Mouse (Mus musculus) cerebellum, adult 2 months (tissue): ENCODE measurements around the gene Ezr. TPM values are rescaled to one million over a fixed set of nuclear protein-coding genes. Genes with fewer than 3 reads are reported as not detected.
A peak's percentile ranks its signal among the peaks of the same experiment; 100 is the strongest.

Source experiments
- DNase-seq, 2 experiments: peaks; one replicate each; pipeline ENCODE4 v3.0.0; 2021
- H3K27ac ChIP-seq: fragments of 200-500 bp; 2 replicates; pipeline ENCODE4 v1.5.1; 2012; ENCODE audit warnings: low read length, control low read depth, inconsistent platforms; ENCODE audit not compliant: insufficient read depth
- H3K27me3 ChIP-seq: fragments of 200-500 bp; 2 replicates; pipeline ENCODE4 v1.6.1; 2012; ENCODE audit warnings: inconsistent platforms, mild to moderate bottlenecking, low read length, moderate library complexity; ENCODE audit not compliant: control insufficient read depth, insufficient read depth
- H3K4me1 ChIP-seq: fragments of 200-500 bp; 2 replicates; pipeline ENCODE4 v1.6.1; 2011; ENCODE audit warnings: low read length; ENCODE audit not compliant: control insufficient read depth, insufficient read depth
- H3K4me3 ChIP-seq: fragments of 200-500 bp; replicated peaks from 2 replicates; pipeline ENCODE3; 2011; ENCODE audit warnings: mild to moderate bottlenecking, low read depth, low read length, control low read depth; ENCODE audit not compliant: insufficient read depth
- CTCF ChIP-seq: fragments of 200-500 bp; IDR thresholded peaks from 2 replicates; pipeline ENCODE4 v1.5.1; 2011; ENCODE audit warnings: low read depth, mild to moderate bottlenecking, control low read depth, low read length, moderate library complexity, borderline replicate concordance; ENCODE audit not compliant: insufficient read depth
- POLR2A ChIP-seq: fragments of 200-500 bp; IDR thresholded peaks from 2 replicates; pipeline ENCODE4 v1.6.1; 2011; ENCODE audit warnings: low read length, control low read depth, borderline replicate concordance; ENCODE audit not compliant: insufficient read depth
- WGBS: fragments of 180-500 bp; shearing (Covaris S2); methylation state at CpG from one replicate; pipeline ENCODE4 v1.1.7; 2018; 5-methylcytosine and 5-hydroxymethylcytosine counted together
- polyA plus RNA-seq: library from polyadenylated mRNA; depleted of rRNA; stranded (reverse); fragments of >200 nt; gene quantifications from 2 replicates; pipeline ENCODE4 v1.2.3, GENCODE M21; 2012

Gene Ezr
- polyA plus RNA-seq, 1 experiment, result 12.1 TPM

DNA sequence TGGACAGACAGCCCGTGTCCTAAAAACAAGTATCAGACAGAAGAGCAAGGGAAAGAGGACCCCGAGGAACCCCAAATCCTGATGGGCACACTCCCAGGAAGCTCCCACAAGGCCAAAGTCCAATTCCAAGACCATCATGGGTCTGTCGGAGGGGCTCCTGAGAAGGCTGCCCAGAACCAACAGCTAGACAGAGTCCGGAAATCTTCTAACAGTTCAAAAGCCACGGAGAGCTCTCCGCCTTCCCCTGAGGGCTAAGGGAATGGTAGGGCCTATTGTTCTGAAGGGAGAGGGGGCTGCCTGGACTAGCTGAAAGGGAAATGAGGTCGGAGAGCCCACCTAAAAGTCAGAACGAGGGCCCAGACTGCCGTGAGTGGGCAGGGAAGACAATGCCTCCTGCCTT lies 38.2 kb downstream of the Ezr start:
- H3K4me1 ChIP-seq, result peaks cover 4% of the 10 kb centered on the region; the same call in 1 of the 2 replicates
- H3K27me3 ChIP-seq, result no peaks in the 10 kb centered on the region
- H3K4me3 ChIP-seq, result no peak overlapping the region
- 77% methylated on average over 9 of the region's 9 CpGs for WGBS
- TF ChIP-seq CTCF (no peak), POLR2A (no peak)
- DNase-seq, result no peak
- no peak overlapping the region for H3K27ac ChIP-seq

DNA sequence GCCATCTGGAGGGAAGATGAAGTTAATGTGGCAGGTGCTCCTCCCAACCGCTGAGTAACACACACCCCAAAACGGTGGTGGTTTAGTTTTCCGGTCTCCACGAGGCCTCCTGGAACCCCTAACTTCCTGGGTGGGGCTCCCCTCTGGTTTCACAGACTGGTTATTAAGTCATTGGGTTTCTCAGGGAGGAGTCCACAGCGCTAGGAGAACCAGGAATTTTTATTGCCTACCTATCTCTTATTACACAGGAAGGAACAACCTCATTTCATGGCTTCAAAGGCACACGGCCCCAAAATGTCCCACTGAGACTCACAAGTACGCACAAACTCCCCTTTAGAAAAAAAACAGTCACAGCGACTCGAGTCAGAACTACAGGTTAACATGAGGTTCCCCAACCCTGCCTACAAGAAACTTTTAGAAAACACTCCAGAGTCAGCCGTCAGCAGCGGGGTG lies 38.8 kb downstream of the Ezr start:
- Histone ChIP-seq H3K27ac (no peak overlapping the region), H3K27me3 (no peaks in the 10 kb centered on the region), H3K4me1 (peaks cover 4% of the 10 kb centered on the region; the same call in 1 of the 2 replicates), H3K4me3 (no peak overlapping the region)
- 80% methylated on average over 11 of the region's 11 CpGs for WGBS
- DNase-seq, result no peak
- TF ChIP-seq POLR2A (no peak), CTCF (no peak)

DNA sequence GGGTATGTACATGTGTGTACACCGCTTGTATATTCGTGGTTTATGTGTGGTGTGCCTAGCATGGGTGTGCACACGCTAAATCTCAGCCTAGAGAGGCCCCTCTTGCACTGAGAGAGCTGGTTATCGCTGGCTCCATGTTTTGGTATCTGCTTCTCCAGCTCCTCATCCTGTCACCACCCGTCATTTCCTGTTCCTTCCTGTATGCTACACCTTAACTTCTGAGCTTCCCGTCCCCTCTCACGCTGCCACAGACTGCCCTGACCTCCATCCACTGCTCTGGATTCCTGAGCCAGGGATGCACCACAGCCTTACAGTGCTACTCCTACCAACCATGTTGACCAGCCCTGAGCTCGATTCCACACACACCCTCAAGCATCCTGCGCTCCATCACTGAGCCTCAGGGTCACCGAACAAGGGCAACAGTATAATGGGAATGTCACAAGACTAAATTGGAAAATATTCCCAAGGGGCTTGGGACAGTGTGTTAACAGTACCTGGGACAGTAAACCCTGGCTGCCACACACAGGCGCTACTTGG lies 39.5 kb downstream of the Ezr start:
- Histone ChIP-seq H3K4me3 (no peak overlapping the region), H3K4me1 (peaks cover 4% of the 10 kb centered on the region; the same call in 1 of the 2 replicates), H3K27ac (no peak overlapping the region), H3K27me3 (no peaks in the 10 kb centered on the region)
- 90% methylated on average over 11 of the region's 11 CpGs for WGBS
- no peak for TF ChIP-seq CTCF
- no peak for TF ChIP-seq POLR2A
- no peak for DNase-seq

DNA sequence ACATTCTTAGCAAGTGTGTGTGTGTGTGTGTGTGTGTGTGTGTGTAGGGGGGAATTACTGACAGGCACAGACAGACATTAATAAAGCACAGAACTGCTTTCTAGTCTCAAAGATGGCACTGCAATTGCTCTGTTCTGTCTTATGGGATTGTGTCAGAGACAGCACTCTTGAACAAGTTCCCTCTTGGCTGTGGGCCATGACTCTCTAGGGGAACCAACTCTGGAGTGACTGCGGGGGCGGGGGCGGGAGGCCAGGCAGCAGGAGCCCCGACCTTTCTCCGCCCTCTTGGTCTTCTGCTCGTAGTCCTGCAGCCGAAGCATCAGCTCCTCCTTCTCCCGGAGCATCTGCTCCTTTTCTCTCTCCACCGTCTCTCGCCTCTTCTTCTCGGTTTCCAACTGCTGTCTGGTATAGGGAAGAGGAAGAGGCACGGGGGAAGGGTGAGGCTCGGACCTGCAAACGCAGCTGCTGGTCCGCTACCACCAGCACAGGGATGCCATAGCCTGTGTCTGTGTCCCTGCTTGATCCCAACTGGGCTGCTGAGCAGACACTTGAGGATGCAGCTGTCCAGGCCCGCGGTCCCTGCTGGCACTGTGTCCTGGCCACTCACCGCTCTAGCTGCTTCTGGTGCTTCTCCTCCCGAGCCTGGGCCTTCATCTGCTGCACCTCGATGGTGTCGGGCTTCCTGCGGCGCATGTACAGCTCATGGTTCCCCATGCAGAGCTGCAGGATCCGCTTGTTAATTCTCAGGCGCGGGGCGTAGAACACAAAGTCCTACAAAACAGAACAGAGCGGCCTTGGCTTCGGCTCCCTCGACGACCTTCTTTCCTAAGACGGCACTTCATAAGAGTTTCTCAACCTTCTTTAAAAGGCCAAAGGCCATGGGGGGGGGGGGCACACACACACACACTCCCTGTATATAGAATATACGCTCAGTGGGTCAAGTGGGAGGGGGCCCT lies 40.2 kb downstream of the Ezr start:
- H3K4me3 ChIP-seq, result no peak overlapping the region
- TF ChIP-seq POLR2A, result no peak
- no peak for TF ChIP-seq CTCF

DNA sequence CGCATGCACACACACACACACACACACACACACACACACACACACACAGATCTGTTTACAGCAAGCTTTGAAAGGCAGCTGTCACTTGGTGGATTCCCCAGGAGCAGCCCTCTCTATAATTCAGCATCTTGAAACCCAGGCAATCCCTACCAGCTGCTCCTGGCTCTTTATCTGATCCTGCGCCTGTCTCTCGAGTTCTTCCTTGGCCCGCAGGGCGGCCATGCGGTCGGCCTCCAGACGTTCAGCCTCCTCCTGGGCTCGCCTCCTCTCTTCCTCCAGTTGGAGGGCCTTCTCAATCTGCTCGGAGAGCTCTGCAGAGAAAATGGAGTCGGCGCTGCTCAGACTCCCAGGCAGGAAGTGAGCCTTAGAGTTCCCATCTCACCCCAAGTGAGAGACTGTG lies 41.3 kb downstream of the Ezr start:
- Histone ChIP-seq H3K4me1 (peaks cover 4% of the 10 kb centered on the region; the same call in 1 of the 2 replicates), H3K27ac (no peak overlapping the region), H3K27me3 (no peaks in the 10 kb centered on the region), H3K4me3 (no peak overlapping the region)
- peak in 1 of 2 experiments; percentile 2 for DNase-seq
- WGBS, result 82% methylated on average over 12 of the region's 12 CpGs
- TF ChIP-seq POLR2A (no peak), CTCF (no peak)

More for the DNA sequence above, 40.2 kb downstream of the Ezr start:
- 42% methylated on average over 33 of the region's 33 CpGs for WGBS
- DNase-seq, result no peak
- Histone ChIP-seq H3K27me3 (no peaks in the 10 kb centered on the region), H3K27ac (no peak overlapping the region), H3K4me1 (peaks cover 4% of the 10 kb centered on the region; the same call in 1 of the 2 replicates)

GRCm38 (mm10) chr17:6740331-6741170 lies 42.0 kb downstream of the Ezr start:
- TF ChIP-seq CTCF, result no peak
- TF ChIP-seq POLR2A, result no peak
- no peak overlapping the region for H3K4me3 ChIP-seq
- 77% methylated on average over 19 of the region's 19 CpGs for WGBS
- H3K27me3 ChIP-seq, result no peaks in the 10 kb centered on the region
- no peak overlapping the region for H3K27ac ChIP-seq
- peaks cover 4% of the 10 kb centered on the region; the same call in 1 of the 2 replicates for H3K4me1 ChIP-seq
- DNase-seq, result peak in 1 of 2 experiments; percentile 3

- DNase-seq, result peak in 1 of 2 experiments; percentile 4
- H3K4me1 ChIP-seq, result peaks cover 4% of the 10 kb centered on the region; the same call in 1 of the 2 replicates
- TF ChIP-seq CTCF, result no peak
- no peak for TF ChIP-seq POLR2A
- WGBS, result 92% methylated on average over 15 of the region's 15 CpGs
- no peak overlapping the region for H3K4me3 ChIP-seq
- H3K27me3 ChIP-seq, result no peaks in the 10 kb centered on the region
- H3K27ac ChIP-seq, result no peak overlapping the region
Observed at GRCm38 (mm10) chr17:6739756-6740155, 42.8 kb downstream of the Ezr start.
